ENCODE assay signal across 18 mouse cellular contexts in the genomic region with DNA sequence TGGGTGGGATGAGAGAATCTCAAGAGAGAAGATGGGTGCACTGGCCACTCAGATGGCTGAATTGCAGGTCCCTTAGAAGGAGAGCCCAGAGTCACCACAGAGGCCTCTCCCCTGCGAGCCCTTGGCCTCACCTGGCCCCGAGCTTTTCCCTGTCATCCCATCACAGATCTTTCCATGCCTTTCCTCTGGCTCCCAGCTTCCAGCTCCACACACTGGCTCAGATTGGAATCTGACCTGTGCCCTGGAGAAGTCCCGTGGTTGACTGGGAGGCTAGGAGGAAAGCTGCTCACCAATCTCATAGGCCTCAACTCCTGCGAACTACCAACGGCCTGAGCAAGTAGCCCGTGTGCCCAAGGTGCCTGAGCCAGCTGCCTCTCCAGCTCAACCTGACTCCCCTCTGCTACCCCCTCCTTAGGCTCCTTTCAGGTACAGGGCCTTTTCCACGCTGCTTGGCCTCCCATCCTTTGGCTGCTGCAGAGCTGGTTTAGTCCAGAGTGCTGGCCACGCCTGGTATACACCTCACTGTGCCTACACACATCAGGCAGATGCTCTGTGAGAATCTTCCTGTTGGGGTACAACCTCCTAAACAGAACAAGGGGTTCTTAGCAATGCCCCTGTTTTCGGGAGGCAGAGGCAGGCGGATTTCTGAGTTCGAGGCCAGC. TPM values are rescaled to one million over a fixed set of nuclear protein-coding genes. Genes with fewer than 3 reads are reported as not detected.
A peak's percentile ranks its signal among the peaks of the same experiment; 100 is the strongest.
DNase-seq lines count a peak whose midpoint lies in the region; ATAC-seq lines count a peak whose summit lies in the region.
"Had no signal": no experiment of that assay in that cellular context is flagged by ENCODE, and none has a peak within 500 bp of the region (broad histone marks: within the 10 kb centered on the region; RNA-seq: fewer than 3 reads in every experiment).

No protein-coding gene starts in this region.

- H3K27ac ChIP-seq in embryonic facial prominence, embryonic 13.5 days: no peak overlapping the region
- H3K27ac ChIP-seq in embryonic facial prominence, embryonic 10.5 days (replicated peaks): no peak overlapping the region
- H3K27ac ChIP-seq in kidney, embryonic 14.5 days (ENCODE audit: low read depth, low read length): no peak overlapping the region
- H3K27ac ChIP-seq: forebrain, embryonic 15.5 days; hindbrain, embryonic 15.5 days had no signal

- no peaks in the 10 kb centered on the region for H3K9me3 ChIP-seq in embryonic facial prominence, embryonic 13.5 days
- H3K9me3 ChIP-seq in embryonic facial prominence, embryonic 10.5 days: no peaks in the 10 kb centered on the region
- no peaks in the 10 kb centered on the region for H3K9me3 ChIP-seq in kidney, embryonic 14.5 days (ENCODE audit: control insufficient read depth, low read length)
- H3K9me3 ChIP-seq: forebrain, embryonic 15.5 days; heart, embryonic 12.5 days; hindbrain, embryonic 15.5 days had no signal

- H3K4me3 ChIP-seq in embryonic facial prominence, embryonic 13.5 days: no peak overlapping the region; the same call in 1 of the 2 replicates
- no peak overlapping the region for H3K4me3 ChIP-seq in embryonic facial prominence, embryonic 10.5 days
- H3K4me3 ChIP-seq in kidney, embryonic 14.5 days (ENCODE audit: low read length): no peak overlapping the region
- H3K4me3 ChIP-seq: forebrain, embryonic 15.5 days; heart, embryonic 12.5 days; hindbrain, embryonic 15.5 days had no signal

- H3K4me2 ChIP-seq in embryonic facial prominence, embryonic 13.5 days: no peak overlapping the region
- no peak overlapping the region for H3K4me2 ChIP-seq in kidney, embryonic 14.5 days (replicated peaks; ENCODE audit: low read depth, low read length)
- H3K4me2 ChIP-seq: forebrain, embryonic 15.5 days; heart, embryonic 12.5 days; hindbrain, embryonic 15.5 days had no signal

- 91% methylated on average over 11 of the region's 11 CpGs for WGBS in embryonic facial prominence, embryonic 13.5 days
- WGBS in embryonic facial prominence, embryonic 10.5 days: 90% methylated on average over 11 of the region's 11 CpGs
- WGBS in kidney, embryonic 14.5 days: 92% methylated on average over 11 of the region's 11 CpGs

- H3K4me1 ChIP-seq in embryonic facial prominence, embryonic 13.5 days: peaks cover 18% of the 10 kb centered on the region
- peaks cover 25% of the 10 kb centered on the region for H3K4me1 ChIP-seq in embryonic facial prominence, embryonic 10.5 days
- peaks cover 13% of the 10 kb centered on the region; the same call in 1 of the 2 replicates for H3K4me1 ChIP-seq in kidney, embryonic 14.5 days (ENCODE audit: control insufficient read depth, insufficient read depth, low read length)

- no peaks in the 10 kb centered on the region for H3K27me3 ChIP-seq in embryonic facial prominence, embryonic 13.5 days
- H3K27me3 ChIP-seq in embryonic facial prominence, embryonic 10.5 days (replicated peaks; ENCODE audit: low read depth, poor library complexity, severe bottlenecking): no peaks in the 10 kb centered on the region
- H3K27me3 ChIP-seq in kidney, embryonic 14.5 days (ENCODE audit: control insufficient read depth, insufficient read depth, low read length): no peaks in the 10 kb centered on the region
- H3K27me3 ChIP-seq: forebrain, embryonic 15.5 days; heart, embryonic 12.5 days; hindbrain, embryonic 15.5 days had no signal

- peak overlapping the region; percentile 27; the same call in 1 of the 2 replicates for H3K9ac ChIP-seq in embryonic facial prominence, embryonic 13.5 days
- H3K9ac ChIP-seq in kidney, embryonic 14.5 days (ENCODE audit: low read depth, low read length): no peak overlapping the region
- H3K9ac ChIP-seq: forebrain, embryonic 15.5 days; heart, embryonic 12.5 days; hindbrain, embryonic 15.5 days had no signal

- peaks cover 37% of the 10 kb centered on the region for H3K36me3 ChIP-seq in embryonic facial prominence, embryonic 13.5 days
- peaks cover 38% of the 10 kb centered on the region for H3K36me3 ChIP-seq in embryonic facial prominence, embryonic 10.5 days (replicated peaks)
- peaks cover 23% of the 10 kb centered on the region for H3K36me3 ChIP-seq in kidney, embryonic 14.5 days (ENCODE audit: control insufficient read depth, insufficient read depth, low read length)

- no peak for ATAC-seq in embryonic facial prominence, embryonic 13.5 days (ENCODE audit: insufficient number of reproducible peaks, insufficient read depth, low FRiP score, low TSS enrichment, low read depth)
- ATAC-seq in kidney, embryonic 14.5 days (ENCODE audit: low FRiP score, low TSS enrichment): no peak
- ATAC-seq: forebrain, embryonic 15.5 days had no signal

- DNase-seq in embryonic facial prominence, embryonic 10.5 days (ENCODE audit: low spot score): no peak
- peak; percentile 52 for DNase-seq in kidney, adult 11 months
- DNase-seq in kidney, postnatal 36 days: peak; percentile 55
- no peak for DNase-seq in kidney, adult 18-20 months
- DNase-seq in urinary bladder, adult 2 months (ENCODE audit: low spot score): peak; percentile 17
- no peak for DNase-seq in urinary bladder, postnatal 4 days (ENCODE audit: low spot score in 2 of 2)
- DNase-seq: adrenal gland, postnatal 14 days; cerebellum, postnatal 10 days; gastrocnemius, postnatal 36 days; heart, adult 18-20 months; heart, postnatal 36 days had no signal

RNA-seq across cellular contexts. Expression of gene Trmt112, which starts 3.9 kb away (rescaled TPM):
- polyA plus RNA-seq in embryonic facial prominence, embryonic 13.5 days (2015; fragmentation: Nextera tagmentation; extraction: Ambion mirVana): 176 and 194 TPM in 2 replicates
- polyA plus RNA-seq in embryonic facial prominence, embryonic 10.5 days (2016; fragmentation: Nextera tagmentation; extraction: Ambion mirVana): 150 and 168 TPM in 2 replicates
- polyA plus RNA-seq in kidney, embryonic 14.5 days (2014; fragmentation: Nextera tagmentation; extraction: Ambion mirVana): 164 and 181 TPM in 2 replicates
- 114 and 126 TPM in 2 replicates for polyA plus RNA-seq in urinary bladder, adult 2 months (2012; rRNA removed)

RNA-seq across cellular contexts. Expression of gene Prdx5, which starts 4.3 kb away (rescaled TPM):
- 239 and 251 TPM in 2 replicates for polyA plus RNA-seq in embryonic facial prominence, embryonic 13.5 days (2015; fragmentation: Nextera tagmentation; extraction: Ambion mirVana)
- 137 and 140 TPM in 2 replicates for polyA plus RNA-seq in embryonic facial prominence, embryonic 10.5 days (2016; fragmentation: Nextera tagmentation; extraction: Ambion mirVana)
- polyA plus RNA-seq in kidney, embryonic 14.5 days (2014; fragmentation: Nextera tagmentation; extraction: Ambion mirVana): 177 and 235 TPM in 2 replicates
- polyA plus RNA-seq in urinary bladder, adult 2 months (2012; rRNA removed): 308 and 425 TPM in 2 replicates

RNA-seq across cellular contexts. Expression of gene Esrra, which starts 16.0 kb away (rescaled TPM):
- polyA plus RNA-seq in embryonic facial prominence, embryonic 13.5 days (2015; fragmentation: Nextera tagmentation; extraction: Ambion mirVana): 9.5 and 10.9 TPM in 2 replicates
- polyA plus RNA-seq in embryonic facial prominence, embryonic 10.5 days (2016; fragmentation: Nextera tagmentation; extraction: Ambion mirVana): 7.9 and 8.9 TPM in 2 replicates
- polyA plus RNA-seq in kidney, embryonic 14.5 days (2014; fragmentation: Nextera tagmentation; extraction: Ambion mirVana): 5.2 and 9.0 TPM in 2 replicates
- 55.8 and 59.1 TPM in 2 replicates for polyA plus RNA-seq in urinary bladder, adult 2 months (2012; rRNA removed)

RNA-seq across cellular contexts. Expression of gene Catsperz, which starts 19.6 kb away (rescaled TPM):
- polyA plus RNA-seq in embryonic facial prominence, embryonic 13.5 days (2015; fragmentation: Nextera tagmentation; extraction: Ambion mirVana): 2.3 and 3.4 TPM in 2 replicates
- 0.68 and 0.74 TPM in 2 replicates for polyA plus RNA-seq in embryonic facial prominence, embryonic 10.5 days (2016; fragmentation: Nextera tagmentation; extraction: Ambion mirVana)
- polyA plus RNA-seq in kidney, embryonic 14.5 days (2014; fragmentation: Nextera tagmentation; extraction: Ambion mirVana): 2.1 and 3.8 TPM in 2 replicates
- 3.6 and 4.1 TPM in 2 replicates for polyA plus RNA-seq in urinary bladder, adult 2 months (2012; rRNA removed)
- polyA plus RNA-seq: forebrain, embryonic 11.5 days; hindbrain, embryonic 11.5 days had no signal

RNA-seq across cellular contexts. Expression of gene Kcnk4, which starts 28.7 kb away (rescaled TPM):
- polyA plus RNA-seq in embryonic facial prominence, embryonic 13.5 days (2015; fragmentation: Nextera tagmentation; extraction: Ambion mirVana): 1.2 and 1.3 TPM in 2 replicates
- polyA plus RNA-seq in embryonic facial prominence, embryonic 10.5 days (2016; fragmentation: Nextera tagmentation; extraction: Ambion mirVana): 0.23 TPM in 1 of 2 replicates, not detected in the other
- 0.12 and 0.51 TPM in 2 replicates for polyA plus RNA-seq in kidney, embryonic 14.5 days (2014; fragmentation: Nextera tagmentation; extraction: Ambion mirVana)
- polyA plus RNA-seq in urinary bladder, adult 2 months (2012; rRNA removed): 1.6 and 1.8 TPM in 2 replicates
- polyA plus RNA-seq: forebrain, embryonic 11.5 days had no signal

Comparison
In these comparisons a context has a peak if more than half of its experiments do, and no peak if none do; other contexts are left out.
1. DNase-seq: peak in kidney, adult 11 months (single experiment), kidney, postnatal 36 days (2 of 2) and urinary bladder, adult 2 months (single experiment); none in embryonic facial prominence, embryonic 10.5 days (single experiment), kidney, adult 18-20 months (single experiment) and urinary bladder, postnatal 4 days (0 of 2).